Mouse (Mus musculus) thymus, adult 2 months (tissue): Measurements from ENCODE around the gene Sema6b.

Experiments
- CTCF ChIP-seq: fragments of 200-500 bp; IDR thresholded peaks from 2 replicates; pipeline ENCODE4 v1.5.1; 2012; ENCODE audit warnings: mild to moderate bottlenecking, control low read depth, low read length, moderate library complexity, borderline replicate concordance; ENCODE audit not compliant: control insufficient read depth, poor library complexity, insufficient read depth; ENCODE audit errors: extremely low read depth
- POLR2A ChIP-seq: fragments of 200-500 bp; IDR thresholded peaks from 2 replicates; pipeline ENCODE4 v1.6.1; 2012; ENCODE audit warnings: mild to moderate bottlenecking, low read length, control low read depth, moderate library complexity; ENCODE audit not compliant: control insufficient read depth, poor library complexity, insufficient read depth; ENCODE audit errors: extremely low read depth

DNA sequence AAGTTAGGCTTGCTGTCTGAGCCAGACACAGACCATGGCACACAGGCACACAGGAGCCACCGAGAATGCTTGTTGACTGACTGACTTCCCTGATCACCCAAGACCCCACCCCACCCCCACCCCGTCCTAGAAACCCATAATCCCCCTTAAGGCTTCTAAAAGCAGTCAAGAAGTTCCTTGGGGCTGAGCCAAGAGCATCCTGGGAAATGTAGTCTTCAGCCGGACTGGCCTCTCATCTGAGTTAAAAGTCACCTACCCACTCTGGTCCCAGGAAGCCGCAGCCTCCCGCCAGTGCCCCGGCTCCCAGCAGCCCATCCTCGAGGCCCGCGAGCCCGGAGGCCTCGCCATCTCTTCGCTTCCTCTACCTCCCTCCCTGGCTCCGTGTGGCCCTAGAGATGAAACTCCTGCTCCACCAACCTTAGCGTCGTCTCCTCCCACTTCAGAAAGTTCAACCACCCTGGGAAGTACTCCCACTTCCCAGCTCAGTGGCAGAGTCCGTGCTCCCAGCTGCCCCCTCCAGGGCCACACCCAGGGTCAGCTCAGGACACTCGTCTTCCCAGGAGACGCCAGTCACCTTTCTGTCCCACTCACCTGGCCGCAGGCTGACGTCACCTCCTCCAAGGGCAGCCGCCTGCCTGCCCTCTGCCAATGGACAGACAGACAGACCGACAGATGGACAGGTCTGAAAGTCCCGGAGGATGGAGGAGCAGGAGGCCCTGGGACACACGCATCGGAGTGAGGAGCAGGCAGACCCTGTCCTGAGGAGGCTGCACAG, 2.1 kb downstream of the Sema6b start:
- TF ChIP-seq CTCF (no peak), POLR2A (no peak)
